24 mouse cellular contexts compared by ENCODE assay signal in genomic region chr10:111216111-111216510, GRCm38 (mm10). TPM values are rescaled to one million over a fixed set of nuclear protein-coding genes. Genes with fewer than 3 reads are reported as not detected.
A peak's percentile ranks its signal among the peaks of the same experiment; 100 is the strongest.
DNase-seq lines count a peak whose midpoint lies in the region; ATAC-seq lines count a peak whose summit lies in the region.
"Had no signal": no experiment of that assay in that cellular context is flagged by ENCODE, and none has a peak within 500 bp of the region (broad histone marks: within the 10 kb centered on the region; RNA-seq: fewer than 3 reads in every experiment).

No protein-coding gene starts in this region.

- peak; percentile 21; the same call in 1 of the 2 replicates for ATAC-seq in frontal cortex, adult (ENCODE audit: low TSS enrichment)
- no peak for ATAC-seq in limb, embryonic 13.5 days (ENCODE audit: low FRiP score, low read depth)
- no peak for ATAC-seq in midbrain, embryonic 11.5 days (ENCODE audit: low FRiP score)
- no peak for ATAC-seq in midbrain, embryonic 13.5 days
- ATAC-seq: activated CD4-positive, CD25-positive, alpha-beta regulatory T cell, adult 4 months; CD4-positive, CD25-positive, alpha-beta regulatory T cell, adult 4 months; forebrain, embryonic 13.5 days; forebrain, embryonic 15.5 days; Patski had no signal

- H3K36me3 ChIP-seq in limb, embryonic 13.5 days = no peaks in the 10 kb centered on the region
- no peaks in the 10 kb centered on the region for H3K36me3 ChIP-seq in limb, embryonic 10.5 days
- H3K36me3 ChIP-seq in midbrain, embryonic 11.5 days (ENCODE audit: control insufficient read depth, insufficient read depth, low read length) = no peaks in the 10 kb centered on the region
- no peaks in the 10 kb centered on the region for H3K36me3 ChIP-seq in midbrain, embryonic 13.5 days
- H3K36me3 ChIP-seq: embryonic facial prominence, embryonic 10.5 days; embryonic facial prominence, embryonic 12.5 days; forebrain, embryonic 15.5 days had no signal

- H3K4me1 ChIP-seq in limb, embryonic 13.5 days = no peaks in the 10 kb centered on the region
- no peaks in the 10 kb centered on the region for H3K4me1 ChIP-seq in limb, embryonic 10.5 days
- H3K4me1 ChIP-seq in midbrain, embryonic 11.5 days (ENCODE audit: control insufficient read depth, insufficient read depth, low read length) = no peaks in the 10 kb centered on the region
- H3K4me1 ChIP-seq in midbrain, embryonic 13.5 days (replicated peaks) = no peaks in the 10 kb centered on the region
- H3K4me1 ChIP-seq: embryonic facial prominence, embryonic 10.5 days; embryonic facial prominence, embryonic 12.5 days; forebrain, embryonic 13.5 days; forebrain, embryonic 15.5 days had no signal

- H3K4me2 ChIP-seq in limb, embryonic 13.5 days (replicated peaks) = no peak overlapping the region
- H3K4me2 ChIP-seq in midbrain, embryonic 11.5 days = no peak overlapping the region
- H3K4me2 ChIP-seq in midbrain, embryonic 13.5 days (replicated peaks) = no peak overlapping the region
- H3K4me2 ChIP-seq: embryonic facial prominence, embryonic 12.5 days; forebrain, embryonic 13.5 days; forebrain, embryonic 15.5 days had no signal

- no peak overlapping the region for H3K27ac ChIP-seq in limb, embryonic 13.5 days
- H3K27ac ChIP-seq in limb, embryonic 10.5 days = no peak overlapping the region
- H3K27ac ChIP-seq in midbrain, embryonic 11.5 days (ENCODE audit: low read depth, low read length) = no peak overlapping the region
- no peak overlapping the region for H3K27ac ChIP-seq in midbrain, embryonic 13.5 days
- H3K27ac ChIP-seq: embryonic facial prominence, embryonic 10.5 days; embryonic facial prominence, embryonic 12.5 days; forebrain, embryonic 13.5 days; forebrain, embryonic 15.5 days had no signal

- WGBS in limb, embryonic 13.5 days = 72% methylated on average over 3 of the region's 3 CpGs
- WGBS in limb, embryonic 10.5 days = 86% methylated on average over 3 of the region's 3 CpGs
- WGBS in midbrain, embryonic 11.5 days = 84% methylated on average over 3 of the region's 3 CpGs
- WGBS in midbrain, embryonic 13.5 days = 89% methylated on average over 3 of the region's 3 CpGs

- H3K27me3 ChIP-seq in limb, embryonic 13.5 days = no peaks in the 10 kb centered on the region
- H3K27me3 ChIP-seq in limb, embryonic 10.5 days (ENCODE audit: low read depth, poor library complexity, severe bottlenecking) = no peaks in the 10 kb centered on the region
- no peaks in the 10 kb centered on the region for H3K27me3 ChIP-seq in midbrain, embryonic 11.5 days (ENCODE audit: control insufficient read depth, insufficient read depth, low read length)
- H3K27me3 ChIP-seq in midbrain, embryonic 13.5 days = no peaks in the 10 kb centered on the region
- H3K27me3 ChIP-seq: CH12.LX; embryonic facial prominence, embryonic 12.5 days; forebrain, embryonic 13.5 days; forebrain, embryonic 15.5 days; Patski had no signal

- no peaks in the 10 kb centered on the region for H3K9me3 ChIP-seq in limb, embryonic 13.5 days
- no peaks in the 10 kb centered on the region for H3K9me3 ChIP-seq in limb, embryonic 10.5 days (replicated peaks)
- H3K9me3 ChIP-seq in midbrain, embryonic 11.5 days (ENCODE audit: control insufficient read depth, low read length) = no peaks in the 10 kb centered on the region
- no peaks in the 10 kb centered on the region for H3K9me3 ChIP-seq in midbrain, embryonic 13.5 days
- H3K9me3 ChIP-seq: embryonic facial prominence, embryonic 10.5 days; embryonic facial prominence, embryonic 12.5 days; forebrain, embryonic 13.5 days; forebrain, embryonic 15.5 days; G1E had no signal

- no peak overlapping the region for H3K4me3 ChIP-seq in limb, embryonic 13.5 days
- no peak overlapping the region for H3K4me3 ChIP-seq in limb, embryonic 10.5 days
- H3K4me3 ChIP-seq in midbrain, embryonic 11.5 days (ENCODE audit: low read depth, low read length) = no peak overlapping the region
- H3K4me3 ChIP-seq in midbrain, embryonic 13.5 days (replicated peaks) = no peak overlapping the region
- H3K4me3 ChIP-seq: embryonic facial prominence, embryonic 10.5 days; embryonic facial prominence, embryonic 12.5 days; forebrain, embryonic 13.5 days; forebrain, embryonic 15.5 days had no signal

- H3K9ac ChIP-seq in limb, embryonic 13.5 days = 0 out of 2 replicates have a peak overlapping the region, but pooled peaks have one; percentile 13
- no peak overlapping the region for H3K9ac ChIP-seq in midbrain, embryonic 11.5 days (ENCODE audit: low read length)
- H3K9ac ChIP-seq in midbrain, embryonic 13.5 days (replicated peaks) = no peak overlapping the region
- H3K9ac ChIP-seq: embryonic facial prominence, embryonic 12.5 days; forebrain, embryonic 13.5 days; forebrain, embryonic 15.5 days had no signal

- no peak for DNase-seq in frontal cortex, adult 2 months (ENCODE audit: extremely low spot score in 1 of 2, low spot score in 1 of 2)
- DNase-seq in limb, embryonic 10.5 days (ENCODE audit: low spot score) = no peak
- peak; percentile 19 for DNase-seq in midbrain, embryonic 11.5 days (ENCODE audit: low spot score, missing footprints)
- DNase-seq: adrenal gland, adult 8-10 months; adrenal gland, postnatal 14 days; adrenal gland, postnatal 36 days; B cell, adult 2 months; cerebellum, adult 11-12 months; cerebellum, adult 2 months; cerebellum, adult 9-10 months; cerebellum, postnatal 10 days; cerebellum, postnatal 25 days had no signal

RNA-seq across cellular contexts. Expression of gene Osbpl8, which starts 51.6 kb away (rescaled TPM):
- 28.5 and 31.3 TPM in 2 replicates for polyA plus RNA-seq in frontal cortex, adult 2 months (2012; rRNA removed)
- polyA plus RNA-seq in limb, embryonic 13.5 days (2015; fragmentation: Nextera tagmentation; extraction: Ambion mirVana) = 10.2 and 10.6 TPM in 2 replicates
- 6.9 and 8.9 TPM in 2 replicates for polyA plus RNA-seq in limb, embryonic 10.5 days (2016; fragmentation: Nextera tagmentation; extraction: Ambion mirVana)
- polyA plus RNA-seq in midbrain, embryonic 11.5 days (2014; fragmentation: Nextera tagmentation; extraction: Ambion mirVana) = 11.9 and 15.0 TPM in 2 replicates
- 18.5 and 18.9 TPM in 2 replicates for polyA plus RNA-seq in midbrain, embryonic 13.5 days (2015; fragmentation: Nextera tagmentation; extraction: Ambion mirVana)
